Mouse (Mus musculus) heart, embryonic 15.5 days (tissue): Measurements from ENCODE around the gene Henmt1. TPM values are rescaled to one million over a fixed set of nuclear protein-coding genes. Genes with fewer than 3 reads are reported as not detected.

Experiments
- ATAC-seq: fragments of 200-750 bp; cut with Nextera tagmentation; replicated peaks from 2 replicates; pipeline ENCODE4 v1.8.0; 2017; ENCODE audit warnings: low read depth, moderate TSS enrichment; ENCODE audit not compliant: insufficient number of reproducible peaks, insufficient read depth, low FRiP score
- H3K27ac ChIP-seq: fragments of 300-500 bp; sonication (generic); 2 replicates; pipeline ENCODE4 v1.5.1; 2015; ENCODE audit warnings: mild to moderate bottlenecking, inconsistent platforms
- H3K27me3 ChIP-seq: fragments of 300-500 bp; sonication (generic); 2 replicates; pipeline ENCODE4 v1.6.1; 2015; ENCODE audit warnings: inconsistent platforms
- H3K36me3 ChIP-seq: fragments of 300-500 bp; sonication (generic); 2 replicates; pipeline ENCODE4 v1.6.1; 2015; ENCODE audit warnings: mild to moderate bottlenecking, inconsistent platforms
- H3K4me1 ChIP-seq: fragments of 300-500 bp; sonication (generic); replicated peaks from 2 replicates; pipeline ENCODE4 v1.6.1; 2015; ENCODE audit warnings: inconsistent platforms
- H3K4me2 ChIP-seq: fragments of 300-500 bp; sonication (generic); 2 replicates; pipeline ENCODE4 v1.6.1; 2015; ENCODE audit warnings: inconsistent platforms, mild to moderate bottlenecking, moderate library complexity
- H3K4me3 ChIP-seq: fragments of 300-500 bp; sonication (generic); 2 replicates; pipeline ENCODE4 v1.5.1; 2015; ENCODE audit warnings: mild to moderate bottlenecking, inconsistent platforms
- H3K9ac ChIP-seq: fragments of 300-500 bp; sonication (generic); 2 replicates; pipeline ENCODE4 v1.6.1; 2015; ENCODE audit warnings: mild to moderate bottlenecking, inconsistent platforms
- H3K9me3 ChIP-seq: fragments of 300-500 bp; sonication (generic); replicated peaks from 2 replicates; pipeline ENCODE4 v1.6.1; 2016; ENCODE audit warnings: inconsistent platforms
- WGBS: fragments of 180-500 bp; shearing (Covaris S2); methylation state at CpG from one replicate; pipeline ENCODE4 v1.1.7; 2015; ENCODE audit warnings: mixed read lengths; 5-methylcytosine and 5-hydroxymethylcytosine counted together
- polyA plus RNA-seq: library from polyadenylated mRNA; unstranded; fragments of >200 nt; fragmentation: Nextera tagmentation; extraction: Ambion mirVana; gene quantifications from 2 replicates; pipeline ENCODE4 v1.2.1, GENCODE M21; 2015

Gene Henmt1
- polyA plus RNA-seq, 1 experiment from 2014 or later: not detected

- no peaks in the 10 kb centered on the region for H3K27me3 ChIP-seq
- H3K4me2 ChIP-seq: peak within 1 kb of the TSS; percentile 93
- H3K9ac ChIP-seq: peak within 1 kb of the TSS; percentile 92
- H3K9me3 ChIP-seq: no peaks in the 10 kb centered on the region
- H3K4me3 ChIP-seq: peak within 1 kb of the TSS; percentile 76
- ATAC-seq: peak; percentile 99
- H3K36me3 ChIP-seq: peaks cover 14% of the 10 kb centered on the region
- peak within 1 kb of the TSS; percentile 99 for H3K27ac ChIP-seq
- under 1% methylated on average over 53 of the region's 53 CpGs for whole genome bisulfite sequencing
- H3K4me1 ChIP-seq: peaks cover 13% of the 10 kb centered on the region
These were observed 27.9 kb upstream of the Henmt1 start, which contains the start of gene Prpf38b for GRCm38 (mm10) chr3:108911548-108912413. Gene Prpf38b, minus strand, starts transcription at chr3:108911727.

GRCm38 (mm10) chr3:108915999-108916398, 23.7 kb upstream of the Henmt1 start:
- no peaks in the 10 kb centered on the region for H3K4me1 ChIP-seq

GRCm38 (mm10) chr3:108916857-108917256, 22.8 kb upstream of the Henmt1 start:
- H3K4me1 ChIP-seq: no peaks in the 10 kb centered on the region
- 47% methylated on average over 4 of the region's 4 CpGs for WGBS
- no peaks in the 10 kb centered on the region for H3K27me3 ChIP-seq
- no peak overlapping the region for H3K4me3 ChIP-seq
- H3K36me3 ChIP-seq: no peaks in the 10 kb centered on the region
- H3K9me3 ChIP-seq: no peaks in the 10 kb centered on the region
- H3K27ac ChIP-seq: no peak overlapping the region
- H3K4me2 ChIP-seq: no peak overlapping the region
- ATAC-seq: no peak
- H3K9ac ChIP-seq: no peak overlapping the region

More at GRCm38 (mm10) chr3:108915999-108916398, 23.7 kb upstream of the Henmt1 start:
- H3K36me3 ChIP-seq: no peaks in the 10 kb centered on the region
- no peak overlapping the region for H3K9ac ChIP-seq
- H3K9me3 ChIP-seq: no peaks in the 10 kb centered on the region
- WGBS: 69% methylated on average over 1 of the region's 1 CpGs
- no peaks in the 10 kb centered on the region for H3K27me3 ChIP-seq
- H3K4me3 ChIP-seq: no peak overlapping the region
- no peak overlapping the region for H3K4me2 ChIP-seq
- ATAC-seq: no peak
- H3K27ac ChIP-seq: no peak overlapping the region

- Histone ChIP-seq H3K27ac (no peak overlapping the region), H3K9ac (no peak overlapping the region), H3K36me3 (no peaks in the 10 kb centered on the region), H3K9me3 (no peaks in the 10 kb centered on the region), H3K4me2 (no peak overlapping the region), H3K27me3 (no peaks in the 10 kb centered on the region), H3K4me3 (no peak overlapping the region), H3K4me1 (no peaks in the 10 kb centered on the region)
- WGBS: 57% methylated on average over 3 of the region's 3 CpGs
- ATAC-seq: no peak
These were observed 21.7 kb upstream of the Henmt1 start for GRCm38 (mm10) chr3:108917986-108918385.

- H3K9me3 ChIP-seq: no peaks in the 10 kb centered on the region
- no peaks in the 10 kb centered on the region for H3K36me3 ChIP-seq
- no peak overlapping the region for H3K27ac ChIP-seq
- H3K4me3 ChIP-seq: no peak overlapping the region
- no peak overlapping the region for H3K4me2 ChIP-seq
- H3K9ac ChIP-seq: no peak overlapping the region
- no peaks in the 10 kb centered on the region for H3K4me1 ChIP-seq
- WGBS: 89% methylated on average over 1 of the region's 1 CpGs
- H3K27me3 ChIP-seq: no peaks in the 10 kb centered on the region
- ATAC-seq: no peak
These were observed 20.8 kb upstream of the Henmt1 start for GRCm38 (mm10) chr3:108918852-108919251.

- H3K4me3 ChIP-seq: no peak overlapping the region
- no peaks in the 10 kb centered on the region for H3K9me3 ChIP-seq
- no peak overlapping the region for H3K4me2 ChIP-seq
- no peaks in the 10 kb centered on the region for H3K4me1 ChIP-seq
- no peak overlapping the region for H3K27ac ChIP-seq
- H3K9ac ChIP-seq: no peak overlapping the region
- ATAC-seq: no peak
- no peaks in the 10 kb centered on the region for H3K27me3 ChIP-seq
- 78% methylated on average over 3 of the region's 3 CpGs for WGBS
- no peaks in the 10 kb centered on the region for H3K36me3 ChIP-seq
These were observed 19.1 kb upstream of the Henmt1 start for GRCm38 (mm10) chr3:108920442-108921070.

- Histone ChIP-seq H3K4me3 (no peak overlapping the region), H3K4me2 (no peak overlapping the region), H3K27me3 (no peaks in the 10 kb centered on the region), H3K4me1 (no peaks in the 10 kb centered on the region), H3K9ac (no peak overlapping the region), H3K36me3 (no peaks in the 10 kb centered on the region), H3K9me3 (no peaks in the 10 kb centered on the region), H3K27ac (no peak overlapping the region)
- no peak for ATAC-seq
- whole genome bisulfite sequencing: 75% methylated on average over 1 of the region's 1 CpGs
These were observed 17.9 kb upstream of the Henmt1 start for GRCm38 (mm10) chr3:108921822-108922221.

GRCm38 (mm10) chr3:108925677-108926076, 14.0 kb upstream of the Henmt1 start:
- no peak for ATAC-seq
- H3K9ac ChIP-seq: no peak overlapping the region
- WGBS: 83% methylated on average over 4 of the region's 4 CpGs
- H3K27me3 ChIP-seq: no peaks in the 10 kb centered on the region
- H3K4me3 ChIP-seq: no peak overlapping the region
- H3K9me3 ChIP-seq: no peaks in the 10 kb centered on the region
- H3K4me1 ChIP-seq: no peaks in the 10 kb centered on the region
- no peaks in the 10 kb centered on the region for H3K36me3 ChIP-seq
- no peak overlapping the region for H3K27ac ChIP-seq
- H3K4me2 ChIP-seq: no peak overlapping the region

GRCm38 (mm10) chr3:108926308-108926707, 13.4 kb upstream of the Henmt1 start:
- 66% methylated on average over 1 of the region's 1 CpGs for WGBS
- no peak overlapping the region for H3K27ac ChIP-seq
- no peaks in the 10 kb centered on the region for H3K9me3 ChIP-seq
- no peak overlapping the region for H3K4me2 ChIP-seq
- H3K4me1 ChIP-seq: no peaks in the 10 kb centered on the region
- H3K36me3 ChIP-seq: no peaks in the 10 kb centered on the region
- no peak overlapping the region for H3K4me3 ChIP-seq
- no peaks in the 10 kb centered on the region for H3K27me3 ChIP-seq
- no peak overlapping the region for H3K9ac ChIP-seq
- ATAC-seq: no peak

GRCm38 (mm10) chr3:108933557-108933956, 6.1 kb upstream of the Henmt1 start:
- no peaks in the 10 kb centered on the region for H3K9me3 ChIP-seq
- no peak overlapping the region for H3K9ac ChIP-seq
- H3K4me2 ChIP-seq: no peak overlapping the region
- WGBS: 93% methylated on average over 6 of the region's 6 CpGs
- no peaks in the 10 kb centered on the region for H3K27me3 ChIP-seq
- no peak for ATAC-seq
- no peak overlapping the region for H3K4me3 ChIP-seq
- no peaks in the 10 kb centered on the region for H3K36me3 ChIP-seq
- no peaks in the 10 kb centered on the region for H3K4me1 ChIP-seq
- H3K27ac ChIP-seq: no peak overlapping the region

- Histone ChIP-seq H3K4me2 (no peak overlapping the region), H3K4me1 (peaks cover 5% of the 10 kb centered on the region; the same call in 1 of the 2 replicates), H3K9me3 (no peaks in the 10 kb centered on the region), H3K27me3 (peaks cover 3% of the 10 kb centered on the region; the same call in 1 of the 2 replicates), H3K9ac (no peak overlapping the region), H3K4me3 (no peak overlapping the region), H3K27ac (no peak overlapping the region), H3K36me3 (no peaks in the 10 kb centered on the region)
- 88% methylated on average over 5 of the region's 5 CpGs for WGBS
- no peak for ATAC-seq
These were observed 982 bp upstream of the Henmt1 start for GRCm38 (mm10) chr3:108938691-108939090.
